Mouse (Mus musculus) embryo, embryonic 10.5 days (tissue): ENCODE measurements around the gene Cacul1.
A peak's percentile ranks its signal among the peaks of the same experiment; 100 is the strongest.
"Not testable (repeated sequence)": the region's sequence is repeated elsewhere in the genome, so short reads cannot be mapped to it uniquely, and the experiment has no call there.

Experiments used
- DNase-seq: peaks from one replicate; pipeline ENCODE4 v3.0.0-alpha.2; 2015; ENCODE audit warnings: low spot score

Cacul1 gene

DNA sequence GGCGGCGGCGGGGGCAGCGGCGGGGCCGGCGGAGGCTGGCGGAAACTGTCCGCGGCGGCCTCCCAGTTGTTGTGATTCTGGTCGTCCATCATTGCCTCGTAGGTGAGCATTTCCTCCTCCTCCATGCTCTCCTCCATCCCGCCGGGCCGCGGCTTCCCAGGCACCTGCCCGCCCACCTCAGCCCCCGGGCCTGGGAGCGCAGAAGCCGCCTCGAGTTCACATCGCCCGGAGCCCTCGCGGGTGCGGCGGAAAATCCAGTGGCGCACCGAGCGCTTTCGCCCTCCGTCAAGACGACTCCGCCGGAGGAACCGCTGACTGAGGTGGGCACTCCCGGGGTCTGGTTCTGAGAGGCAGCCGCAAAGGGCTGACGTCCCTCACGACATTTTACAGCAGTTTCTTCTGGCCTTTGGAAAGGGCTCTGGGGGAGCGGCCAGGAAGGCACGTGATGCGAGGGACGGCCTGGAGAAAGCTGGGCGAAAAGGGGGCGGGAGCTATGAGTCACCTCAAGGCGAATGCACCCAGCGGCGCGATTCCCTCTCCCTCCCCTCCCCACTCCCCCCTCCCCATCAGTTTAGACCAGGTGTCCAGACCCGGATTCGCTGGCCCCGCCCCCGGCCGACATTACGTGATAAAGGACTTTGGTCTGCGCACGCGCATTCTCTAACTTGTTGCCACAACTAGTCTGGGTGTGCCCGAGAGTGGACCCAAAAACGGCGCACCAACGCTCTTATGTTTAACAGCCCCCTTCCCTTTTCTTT is at the start of gene Cacul1:
TSS of gene Cacul1 (minus strand) at position 444 of the 758 bp plus-strand sequence.
- peak; percentile 99 for DNase-seq

- no peak for DNase-seq
Measured at GRCm38 (mm10) chr19:60619420-60619819, 38.6 kb upstream of the Cacul1 start.

DNA sequence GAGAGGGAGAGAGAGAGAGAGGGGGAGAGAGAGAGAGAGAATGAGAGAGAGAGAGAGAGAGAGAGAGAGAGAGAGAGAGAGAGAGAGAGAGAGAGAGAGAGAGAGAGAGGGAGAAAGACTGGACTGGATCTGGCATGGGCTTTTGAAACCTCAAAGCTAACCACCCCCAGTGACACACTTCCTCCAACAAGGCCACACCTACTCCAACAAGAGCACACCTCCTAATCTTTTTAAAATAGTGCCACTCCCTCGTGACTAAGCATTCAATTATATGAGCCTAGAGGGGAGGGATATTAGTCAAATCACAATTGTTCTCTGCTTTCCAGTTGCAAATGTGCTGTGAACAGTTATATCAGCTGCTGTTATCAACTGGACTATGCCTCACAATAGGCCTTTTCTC is 36.2 kb upstream of the Cacul1 start:
- DNase-seq, result no peak

- no peak for DNase-seq
Measured at GRCm38 (mm10) chr19:60615470-60616200, 34.8 kb upstream of the Cacul1 start.

DNA sequence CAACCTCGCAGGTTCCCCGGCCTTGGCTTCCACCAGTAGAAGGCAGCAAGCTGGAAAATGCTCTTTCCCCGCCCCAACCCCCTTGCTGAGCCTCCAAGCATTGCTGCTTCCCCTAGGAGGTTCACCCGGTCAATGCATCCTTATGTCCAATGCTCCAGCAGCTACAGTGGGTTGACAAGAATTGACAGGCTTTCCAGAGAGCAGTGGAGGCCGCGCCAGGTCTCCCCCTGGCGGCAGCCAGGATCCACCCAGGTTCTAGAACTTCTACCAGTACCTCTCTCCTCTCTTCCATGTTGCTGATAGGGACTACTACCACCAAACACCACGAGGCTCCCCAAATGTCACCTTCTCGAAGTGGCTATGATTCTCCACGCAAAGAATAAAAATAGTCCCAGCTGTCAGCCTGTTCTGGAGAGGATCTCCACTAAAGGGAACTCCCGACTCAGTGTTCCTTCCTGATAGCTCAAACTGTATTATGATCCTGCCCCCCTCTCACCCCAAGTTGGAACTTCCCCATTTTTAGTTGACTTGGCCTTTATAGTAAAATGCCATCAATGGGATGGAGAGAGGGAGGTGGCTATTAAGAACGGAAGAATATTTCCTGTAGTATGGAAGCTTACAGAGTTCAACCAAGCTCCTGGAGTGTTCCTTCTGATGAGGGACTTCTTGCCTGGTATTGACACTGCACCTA is 30.8 kb upstream of the Cacul1 start:
- peak; percentile 21 for DNase-seq

DNA sequence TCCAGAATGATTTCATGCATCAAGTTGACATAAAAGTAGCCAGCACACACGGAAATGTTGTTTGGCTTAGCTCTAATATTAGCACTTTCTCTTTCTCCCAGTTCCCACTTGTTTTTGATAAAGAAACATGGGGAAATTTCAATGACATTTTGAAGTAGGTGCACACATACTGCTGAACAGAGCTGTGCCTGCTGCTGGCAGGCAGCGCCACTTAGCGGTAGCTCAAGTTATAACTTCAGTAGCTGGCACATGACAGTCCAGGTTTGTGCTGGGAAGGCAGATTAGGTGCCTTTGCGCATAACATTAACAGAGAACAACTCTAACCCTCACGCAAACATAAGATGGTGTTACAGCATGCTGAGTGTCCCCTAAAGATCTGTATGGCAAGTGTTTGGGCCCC is 27.9 kb upstream of the Cacul1 start:
- peak; percentile 15 for DNase-seq

GRCm38 (mm10) chr19:60603586-60603985 is 22.8 kb upstream of the Cacul1 start:
- DNase-seq, result no peak

DNA sequence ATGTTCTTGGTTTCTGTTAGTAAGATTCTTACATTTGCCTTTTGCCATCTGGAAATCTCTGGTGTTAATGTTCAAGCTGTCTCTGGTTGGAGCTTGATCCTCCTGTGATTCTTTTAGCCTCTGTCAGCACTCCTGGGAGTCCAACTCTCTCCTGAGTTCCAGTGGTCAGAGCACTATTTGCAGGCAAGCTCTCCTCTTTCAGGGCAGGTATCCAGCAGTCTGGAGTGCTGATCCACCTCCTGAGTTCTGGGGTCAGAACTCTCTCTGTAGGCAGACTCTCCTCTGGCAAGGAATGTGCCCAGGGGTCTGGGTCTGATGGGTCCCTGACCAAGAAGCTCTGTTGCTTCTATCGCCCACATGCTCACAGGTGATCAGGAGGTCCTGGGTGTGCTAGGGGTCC is 21.2 kb upstream of the Cacul1 start:
- DNase-seq, result not testable (repeated sequence)

DNA sequence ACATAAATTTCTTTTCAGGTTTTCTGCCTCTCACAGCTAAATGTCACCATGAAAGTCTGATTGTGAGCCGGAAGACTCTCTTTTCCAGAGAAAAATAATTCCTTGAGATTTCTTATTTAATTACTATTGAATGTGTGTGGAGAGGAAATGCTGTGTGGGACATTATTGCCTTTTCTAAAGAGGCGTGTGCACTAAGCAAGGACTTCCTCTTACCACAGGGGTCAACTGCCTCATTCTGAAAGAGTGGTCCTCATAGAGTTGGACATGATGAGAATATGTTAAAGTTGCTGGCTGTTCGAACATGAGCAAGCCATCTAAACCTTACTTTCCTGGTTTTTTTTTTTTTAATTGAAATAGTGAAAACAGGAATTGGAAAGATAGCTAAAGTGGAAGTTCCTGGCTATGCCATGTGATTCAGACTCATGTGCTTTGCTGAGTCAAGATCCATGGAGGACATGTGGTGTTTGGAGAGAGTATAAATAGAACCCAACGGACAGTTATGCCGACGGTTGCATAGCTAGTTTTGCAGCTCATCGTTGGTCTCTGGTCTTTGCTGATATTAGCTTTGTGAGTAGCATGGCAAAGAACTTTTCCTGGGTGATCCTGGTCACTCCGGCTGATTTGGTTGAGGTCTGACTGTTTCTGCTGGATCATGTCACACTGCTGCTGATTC is 17.3 kb upstream of the Cacul1 start:
- DNase-seq, result no peak

DNA sequence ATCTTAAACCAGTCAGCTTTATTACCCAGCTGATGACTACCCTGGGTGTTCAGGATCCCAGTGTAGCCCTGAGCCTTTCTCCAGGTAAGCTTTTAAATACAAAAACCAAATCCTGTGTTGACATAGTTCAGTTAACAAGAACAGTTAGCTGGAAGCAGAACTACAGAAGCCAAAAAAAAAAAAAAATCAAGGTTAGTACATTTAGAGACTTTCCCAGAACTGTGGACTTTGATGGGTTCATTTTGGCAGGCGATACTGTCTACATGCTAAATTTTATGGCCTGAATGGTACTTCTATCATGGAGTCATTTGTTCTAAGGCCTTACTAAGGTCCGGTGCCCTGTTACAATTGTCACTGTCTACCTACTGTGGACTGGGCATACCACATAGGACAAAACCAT is 8.8 kb upstream of the Cacul1 start:
- DNase-seq, result no peak

GRCm38 (mm10) chr19:60586652-60587051 is 5.8 kb upstream of the Cacul1 start:
- no peak for DNase-seq

DNA sequence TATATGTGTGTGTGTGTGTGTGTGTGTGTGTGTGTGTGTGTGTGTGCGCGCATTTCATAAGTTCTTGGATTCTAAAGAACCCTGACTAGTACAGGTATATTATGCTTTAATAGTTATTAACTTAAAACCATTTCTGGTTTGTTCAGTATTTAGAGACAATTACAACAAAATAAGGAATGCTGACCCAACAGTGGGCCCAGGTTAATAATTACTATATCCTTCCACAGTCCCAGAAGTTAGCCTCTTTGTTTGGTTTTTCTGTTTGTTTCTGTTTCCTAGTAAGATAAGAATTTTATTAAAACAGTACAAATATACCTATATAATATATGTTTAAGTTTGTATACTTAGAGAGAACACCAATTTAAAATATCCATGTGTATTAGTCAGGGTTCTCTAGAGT is 2.4 kb upstream of the Cacul1 start:
- no peak for DNase-seq

DNA sequence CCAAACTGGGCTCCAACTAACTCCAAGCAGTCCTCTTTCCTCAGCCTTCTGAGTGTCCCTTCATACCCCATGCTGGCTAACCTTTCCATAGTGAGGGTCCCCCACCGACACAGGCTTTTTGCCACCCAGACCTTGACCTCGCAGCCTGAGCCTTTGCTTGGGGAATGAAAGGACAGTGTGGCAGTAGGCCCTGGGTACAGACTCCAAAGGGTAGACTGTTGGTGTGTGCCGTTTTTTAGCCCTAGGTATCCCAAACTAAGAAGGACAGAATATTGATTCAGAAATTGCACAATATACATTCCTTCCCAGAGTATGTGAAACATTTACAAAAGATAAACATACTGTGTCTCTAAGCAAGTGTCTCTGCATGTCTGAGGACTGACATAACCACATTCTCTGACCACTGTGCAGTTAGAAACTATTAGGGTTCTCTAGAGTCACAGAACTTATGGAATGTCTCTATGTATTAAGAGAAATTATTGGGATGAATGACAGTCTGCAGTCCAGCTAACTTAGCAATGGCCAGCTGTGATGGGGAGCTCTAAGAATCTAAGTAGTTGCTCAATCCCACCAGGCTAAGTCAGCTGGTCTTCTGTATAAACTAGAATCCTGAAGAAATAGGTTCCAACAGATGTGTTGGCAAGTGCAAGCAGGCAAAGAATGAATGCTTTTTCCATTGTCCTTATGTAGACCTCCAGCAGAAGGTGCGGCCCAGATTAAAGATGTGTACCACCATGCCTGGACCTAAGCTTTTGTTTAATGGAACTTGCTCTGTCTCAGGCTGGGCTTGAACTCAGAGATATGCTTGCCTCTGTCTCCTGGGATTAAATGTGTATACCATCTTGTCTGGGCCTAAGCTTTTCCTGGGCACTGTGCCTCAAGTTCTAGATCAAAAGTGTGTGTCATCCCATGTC is 809 bp upstream of the Cacul1 start:
- DNase-seq, result no peak

DNA sequence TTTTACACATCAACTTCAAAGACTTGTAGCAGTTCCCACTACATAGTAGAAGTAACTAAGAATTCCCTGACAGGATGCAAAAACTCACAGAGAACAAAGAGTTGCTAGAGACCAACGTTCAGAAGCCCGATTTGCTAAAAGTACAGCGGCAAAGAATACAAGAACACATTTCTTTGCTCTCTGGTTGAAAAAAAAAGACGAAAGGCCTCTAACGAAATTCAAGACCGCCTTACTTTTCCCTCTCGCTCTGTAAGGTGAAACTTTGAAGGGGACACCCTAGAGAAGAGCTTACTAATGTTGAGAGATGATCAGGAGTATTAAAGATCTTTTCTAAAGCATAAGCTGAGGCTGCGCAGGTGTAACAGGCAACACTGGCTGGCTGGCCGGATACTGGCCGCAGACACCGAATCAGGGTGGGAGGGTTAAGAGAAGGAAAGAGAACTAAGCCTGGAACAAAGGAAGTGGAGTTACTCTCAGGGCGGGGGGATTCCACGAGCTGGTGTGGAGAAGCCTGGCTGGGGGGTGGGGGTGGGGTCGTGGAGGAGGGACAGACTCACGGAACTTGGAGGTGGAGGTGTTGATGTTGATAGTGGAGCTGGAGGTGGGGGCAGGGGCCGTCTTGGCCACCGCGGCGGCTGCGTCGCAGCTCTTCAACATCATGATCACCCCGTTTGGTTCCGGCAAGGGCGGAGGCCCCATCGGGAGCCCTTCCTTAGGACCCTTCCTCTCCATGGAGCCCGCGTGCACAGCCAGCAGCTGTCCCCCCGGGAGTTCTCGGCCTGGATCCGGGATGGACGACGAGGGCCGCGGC is 849 bp downstream of the Cacul1 start:
- peak; percentile 62 for DNase-seq

DNA sequence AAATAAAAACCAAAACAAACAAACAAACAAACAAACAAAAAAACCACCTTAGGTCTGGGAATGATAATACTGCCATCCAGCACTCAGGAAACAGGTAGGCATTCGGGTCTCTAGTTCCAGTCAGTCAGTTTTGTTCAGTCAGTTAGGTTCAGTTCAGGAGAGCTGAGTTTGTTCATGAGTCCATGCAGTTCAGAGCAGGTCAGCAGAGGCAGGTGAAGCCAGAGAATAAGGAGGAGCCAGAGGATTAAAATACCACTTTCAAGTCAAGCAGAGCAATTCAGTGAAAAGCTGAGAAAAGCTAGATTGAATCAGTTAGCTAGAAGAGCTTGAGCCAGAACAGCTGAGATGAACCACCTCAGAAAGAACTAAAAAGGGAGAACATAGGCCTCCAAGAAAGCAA is 4.1 kb downstream of the Cacul1 start:
- no peak for DNase-seq

- no peak for DNase-seq
Measured at GRCm38 (mm10) chr19:60560497-60560896, 20.3 kb downstream of the Cacul1 start.

DNA sequence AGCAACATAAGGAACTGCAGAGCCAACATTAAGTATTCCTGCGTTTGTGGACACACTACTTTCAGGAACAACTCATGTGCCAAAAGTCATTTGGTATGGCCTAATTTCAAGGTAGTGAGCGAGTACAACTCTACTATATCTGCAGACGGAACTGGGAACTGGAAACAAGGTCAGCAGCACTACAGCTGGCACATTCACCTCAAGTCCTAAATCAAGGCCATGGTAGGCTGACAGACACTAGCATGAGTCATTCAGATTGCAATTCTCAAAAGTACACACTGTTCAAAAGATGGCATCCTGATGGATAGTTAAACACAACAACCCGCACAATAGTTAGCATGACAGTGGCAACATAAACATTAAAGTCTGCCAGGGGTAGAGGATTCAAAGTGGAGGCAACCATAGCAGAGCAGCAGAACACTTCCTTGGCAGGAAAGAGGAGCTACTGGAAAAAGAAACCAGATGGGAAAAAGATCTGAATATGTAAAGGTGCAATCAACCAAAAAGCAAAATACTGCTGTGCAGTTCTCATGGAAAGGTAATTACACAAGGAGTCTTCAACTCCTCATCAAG is 25.9 kb downstream of the Cacul1 start:
- DNase-seq, result no peak

GRCm38 (mm10) chr19:60553501-60553900 is 27.3 kb downstream of the Cacul1 start:
- DNase-seq, result peak; percentile 73

- no peak for DNase-seq
Measured at GRCm38 (mm10) chr19:60543302-60543701, 37.5 kb downstream of the Cacul1 start.

DNA sequence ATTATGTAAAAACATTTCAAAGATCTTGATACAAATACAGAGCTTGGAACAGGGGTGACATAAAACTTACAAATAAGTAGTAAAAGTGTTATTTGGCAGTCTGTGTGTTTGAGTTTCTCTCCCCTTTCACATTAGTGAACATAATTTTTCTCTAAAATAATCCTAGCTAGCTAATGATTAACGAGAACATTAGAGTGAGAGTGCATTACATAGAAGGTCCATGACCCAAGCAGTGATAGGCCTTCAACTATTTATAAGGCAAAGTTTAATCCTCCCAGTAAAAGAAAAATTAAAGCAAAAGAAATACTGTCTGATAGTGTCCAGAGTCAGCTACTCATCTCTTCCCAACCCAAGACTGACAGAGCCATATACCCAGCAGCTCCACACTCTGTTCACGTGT is 48.9 kb downstream of the Cacul1 start:
- no peak for DNase-seq
